Mouse (Mus musculus) liver, embryonic 13.5 days (tissue): ENCODE measurements around the gene Tpbgl. TPM values are rescaled to one million over a fixed set of nuclear protein-coding genes. Genes with fewer than 3 reads are reported as not detected.

Source experiments
- ATAC-seq: fragments of 200-750 bp; cut with Nextera tagmentation; 2 replicates; pipeline ENCODE4 v1.8.0; 2017; ENCODE audit warnings: low read depth, mild to moderate bottlenecking, moderate number of reproducible peaks, moderate library complexity
- DNase-seq: peaks from one replicate; pipeline ENCODE4 v3.0.0; 2022
- H3K27ac ChIP-seq: fragments of 300-500 bp; sonication (generic); 2 replicates; pipeline ENCODE4 v1.5.1; 2015; ENCODE audit warnings: moderate library complexity, mild to moderate bottlenecking, inconsistent platforms
- H3K27me3 ChIP-seq: fragments of 300-500 bp; sonication (generic); 2 replicates; pipeline ENCODE4 v1.6.1; 2015; ENCODE audit warnings: mild to moderate bottlenecking, inconsistent platforms
- H3K36me3 ChIP-seq: fragments of 300-500 bp; sonication (generic); 2 replicates; pipeline ENCODE4 v1.6.1; 2015; ENCODE audit warnings: mild to moderate bottlenecking, inconsistent platforms
- H3K4me1 ChIP-seq: fragments of 300-500 bp; sonication (generic); replicated peaks from 2 replicates; pipeline ENCODE4 v1.6.1; 2015; ENCODE audit warnings: inconsistent platforms
- H3K4me2 ChIP-seq: fragments of 300-500 bp; sonication (generic); 2 replicates; pipeline ENCODE4 v1.6.1; 2015; ENCODE audit warnings: inconsistent platforms, mild to moderate bottlenecking, moderate library complexity
- H3K4me3 ChIP-seq: fragments of 300-500 bp; sonication (generic); replicated peaks from 2 replicates; pipeline ENCODE4 v1.5.1; 2015; ENCODE audit warnings: mild to moderate bottlenecking, inconsistent platforms
- H3K9ac ChIP-seq: fragments of 300-500 bp; sonication (generic); 2 replicates; pipeline ENCODE4 v1.6.1; 2015; ENCODE audit warnings: mild to moderate bottlenecking, inconsistent platforms
- H3K9me3 ChIP-seq: fragments of 300-500 bp; sonication (generic); replicated peaks from 2 replicates; pipeline ENCODE4 v1.6.1; 2016; ENCODE audit warnings: inconsistent platforms
- WGBS: fragments of 180-500 bp; shearing (Covaris S2); methylation state at CpG from one replicate; pipeline ENCODE4 v1.1.7; 2015; ENCODE audit not compliant: insufficient replicate concordance; 5-methylcytosine and 5-hydroxymethylcytosine counted together
- polyA plus RNA-seq: library from polyadenylated mRNA; unstranded; fragments of >200 nt; fragmentation: Nextera tagmentation; extraction: Ambion mirVana; gene quantifications from 2 replicates; pipeline ENCODE4 v1.2.1, GENCODE M21; 2015

Gene Tpbgl
- polyA plus RNA-seq, 1 experiment from 2014 or later: 0.16 TPM

- Histone ChIP-seq H3K4me1 (no peaks in the 10 kb centered on the region), H3K27me3 (peaks cover 82% of the 10 kb centered on the region), H3K27ac (no peak overlapping the region), H3K9ac (no peak overlapping the region), H3K4me3 (no peak overlapping the region), H3K36me3 (no peaks in the 10 kb centered on the region), H3K9me3 (no peaks in the 10 kb centered on the region), H3K4me2 (no peak overlapping the region)
- DNase-seq: no peak
- 58% methylated on average over 8 of the region's 8 CpGs for WGBS
- no peak for ATAC-seq
These were observed 7.2 kb upstream of the Tpbgl start for GRCm38 (mm10) chr7:99633966-99634665.

- Histone ChIP-seq H3K9me3 (no peaks in the 10 kb centered on the region), H3K9ac (no peak overlapping the region), H3K36me3 (no peaks in the 10 kb centered on the region), H3K27ac (no peak overlapping the region), H3K27me3 (peaks cover 87% of the 10 kb centered on the region), H3K4me1 (peaks cover 2% of the 10 kb centered on the region; the same call in 1 of the 2 replicates), H3K4me2 (no peak overlapping the region), H3K4me3 (no peak overlapping the region)
- 17% methylated on average over 6 of the region's 6 CpGs for WGBS
- DNase-seq: no peak
- ATAC-seq: no peak
These were observed 5.4 kb upstream of the Tpbgl start for GRCm38 (mm10) chr7:99632286-99632685.

GRCm38 (mm10) chr7:99627366-99627765 lies 463 bp upstream of the Tpbgl start:
- H3K27ac ChIP-seq: no peak overlapping the region
- peaks cover 99% of the 10 kb centered on the region for H3K27me3 ChIP-seq
- H3K4me2 ChIP-seq: no peak overlapping the region
- 7% methylated on average over 7 of the region's 7 CpGs for WGBS
- H3K4me3 ChIP-seq: no peak overlapping the region
- H3K9ac ChIP-seq: no peak overlapping the region
- no peak for ATAC-seq
- H3K4me1 ChIP-seq: peaks cover 24% of the 10 kb centered on the region
- H3K9me3 ChIP-seq: no peaks in the 10 kb centered on the region
- H3K36me3 ChIP-seq: no peaks in the 10 kb centered on the region
- DNase-seq: no peak

GRCm38 (mm10) chr7:99625722-99626375 lies 1.1 kb downstream of the Tpbgl start:
- DNase-seq (peak; percentile 69), ATAC-seq (peak; percentile 76)
- Histone ChIP-seq H3K27ac (no peak overlapping the region), H3K4me3 (peak overlapping the region; percentile 48), H3K36me3 (no peaks in the 10 kb centered on the region), H3K4me2 (peak overlapping the region; percentile 65), H3K9ac (no peak overlapping the region), H3K27me3 (peaks cover 100% of the 10 kb centered on the region), H3K4me1 (peaks cover 24% of the 10 kb centered on the region), H3K9me3 (no peaks in the 10 kb centered on the region)
- WGBS: 1% methylated on average over 81 of the region's 81 CpGs

GRCm38 (mm10) chr7:99618860-99619259 lies 8.0 kb downstream of the Tpbgl start:
- DNase-seq: no peak
- Histone ChIP-seq H3K4me2 (no peak overlapping the region), H3K36me3 (no peaks in the 10 kb centered on the region), H3K9ac (no peak overlapping the region), H3K9me3 (no peaks in the 10 kb centered on the region), H3K4me1 (no peaks in the 10 kb centered on the region), H3K27ac (no peak overlapping the region), H3K4me3 (no peak overlapping the region), H3K27me3 (peaks cover 58% of the 10 kb centered on the region)
- no peak for ATAC-seq
- 5% methylated on average over 3 of the region's 3 CpGs for WGBS

GRCm38 (mm10) chr7:99618264-99618663 lies 8.6 kb downstream of the Tpbgl start:
- ATAC-seq (no peak), DNase-seq (no peak)
- H3K27ac ChIP-seq: no peak overlapping the region
- 64% methylated on average over 2 of the region's 2 CpGs for WGBS
- H3K4me2 ChIP-seq: no peak overlapping the region
- H3K4me3 ChIP-seq: no peak overlapping the region
- peaks cover 52% of the 10 kb centered on the region for H3K27me3 ChIP-seq
- H3K9me3 ChIP-seq: no peaks in the 10 kb centered on the region
- H3K9ac ChIP-seq: no peak overlapping the region
- no peaks in the 10 kb centered on the region for H3K4me1 ChIP-seq
- H3K36me3 ChIP-seq: no peaks in the 10 kb centered on the region

- no peak overlapping the region for H3K4me3 ChIP-seq
- H3K36me3 ChIP-seq: peaks cover 30% of the 10 kb centered on the region
- WGBS: 49% methylated on average over 2 of the region's 2 CpGs
- H3K27me3 ChIP-seq: no peaks in the 10 kb centered on the region
- H3K9me3 ChIP-seq: no peaks in the 10 kb centered on the region
- no peak overlapping the region for H3K4me2 ChIP-seq
- no peak overlapping the region for H3K9ac ChIP-seq
- H3K4me1 ChIP-seq: peaks cover 24% of the 10 kb centered on the region
- DNase-seq (no peak), ATAC-seq (no peak)
- 0 out of 2 replicates have a peak overlapping the region, but pooled peaks have one; percentile 15 for H3K27ac ChIP-seq
These were observed 19.3 kb downstream of the Tpbgl start for GRCm38 (mm10) chr7:99607632-99608031.

GRCm38 (mm10) chr7:99606766-99607165 lies 20.1 kb downstream of the Tpbgl start:
- 86% methylated on average over 3 of the region's 3 CpGs for WGBS
- no peak overlapping the region for H3K27ac ChIP-seq
- H3K9me3 ChIP-seq: no peaks in the 10 kb centered on the region
- DNase-seq (no peak), ATAC-seq (no peak)
- no peak overlapping the region for H3K9ac ChIP-seq
- H3K27me3 ChIP-seq: no peaks in the 10 kb centered on the region
- H3K4me2 ChIP-seq: no peak overlapping the region
- peaks cover 39% of the 10 kb centered on the region for H3K36me3 ChIP-seq
- H3K4me3 ChIP-seq: no peak overlapping the region
- peaks cover 32% of the 10 kb centered on the region for H3K4me1 ChIP-seq

- Histone ChIP-seq H3K4me3 (no peak overlapping the region), H3K4me2 (no peak overlapping the region), H3K27ac (no peak overlapping the region), H3K9ac (no peak overlapping the region), H3K27me3 (no peaks in the 10 kb centered on the region), H3K4me1 (peaks cover 36% of the 10 kb centered on the region), H3K9me3 (no peaks in the 10 kb centered on the region), H3K36me3 (peaks cover 43% of the 10 kb centered on the region)
- no peak for DNase-seq
- 83% methylated on average over 11 of the region's 11 CpGs for WGBS
- ATAC-seq: peak; percentile 35
These were observed 20.6 kb downstream of the Tpbgl start for GRCm38 (mm10) chr7:99606303-99606702.

- DNase-seq (no peak), ATAC-seq (peak; percentile 21; the same call in 1 of the 2 replicates)
- Histone ChIP-seq H3K27ac (peak overlapping the region; percentile 47), H3K4me2 (no peak overlapping the region), H3K4me1 (peaks cover 46% of the 10 kb centered on the region), H3K9ac (no peak overlapping the region), H3K4me3 (no peak overlapping the region), H3K36me3 (peaks cover 56% of the 10 kb centered on the region), H3K27me3 (no peaks in the 10 kb centered on the region), H3K9me3 (no peaks in the 10 kb centered on the region)
- 74% methylated on average over 2 of the region's 2 CpGs for WGBS
These were observed 21.8 kb downstream of the Tpbgl start for GRCm38 (mm10) chr7:99605058-99605457.

GRCm38 (mm10) chr7:99603875-99604662 lies 22.8 kb downstream of the Tpbgl start:
- ATAC-seq: no peak
- Histone ChIP-seq H3K9me3 (no peaks in the 10 kb centered on the region), H3K4me1 (peaks cover 55% of the 10 kb centered on the region), H3K4me3 (no peak overlapping the region), H3K4me2 (no peak overlapping the region), H3K9ac (no peak overlapping the region), H3K27ac (peak overlapping the region; percentile 44; the same call in 1 of the 2 replicates), H3K36me3 (peaks cover 65% of the 10 kb centered on the region), H3K27me3 (no peaks in the 10 kb centered on the region)
- 79% methylated on average over 8 of the region's 8 CpGs for WGBS
- no peak for DNase-seq
